Mouse (Mus musculus) MEL (cell line): ENCODE results near the gene Gm20388. TPM values are rescaled to one million over a fixed set of nuclear protein-coding genes. Genes with fewer than 3 reads are reported as not detected.
A peak's percentile ranks its signal among the peaks of the same experiment; 100 is the strongest.

Experiments
- DNase-seq: peaks from one replicate; pipeline ENCODE4 v3.0.0; 2011; ENCODE audit warnings: low read depth, low spot score
- H3K27ac ChIP-seq: 2 replicates; pipeline ENCODE4 v1.5.1; 2012; ENCODE audit warnings: low read depth, mild to moderate bottlenecking, control low read depth, low read length, moderate library complexity; ENCODE audit not compliant: control insufficient read depth
- H3K27me3 ChIP-seq, 2 experiments: fragments of 150-350 bp in 1 of 2; sonication (generic) in 1 of 2; 2 replicates each; pipeline ENCODE4 v1.6.1; 2012; ENCODE audit warnings: low read length in 2 of 2, mild to moderate bottlenecking in 2 of 2, improper control_type of control experiment in 1 of 2, moderate library complexity in 1 of 2; ENCODE audit not compliant: insufficient read depth in 2 of 2, control insufficient read depth in 1 of 2
- H3K36me3 ChIP-seq, 2 experiments: 2 replicates each; pipeline ENCODE4 v1.6.1; 2012 to 2014; ENCODE audit warnings: low read length in 2 of 2, improper control_type of control experiment in 1 of 2, inconsistent platforms in 1 of 2, mild to moderate bottlenecking in 1 of 2; ENCODE audit not compliant: insufficient read depth in 2 of 2, control insufficient read depth in 1 of 2
- H3K4me1 ChIP-seq, 2 experiments: fragments of 150-350 bp in 1 of 2; sonication (generic) in 1 of 2; 2 replicates each; pipeline ENCODE4 v1.6.1; 2012; ENCODE audit warnings: low read length in 2 of 2, improper control_type of control experiment in 1 of 2, mild to moderate bottlenecking in 1 of 2; ENCODE audit not compliant: insufficient read depth in 2 of 2, control insufficient read depth in 1 of 2
- H3K4me3 ChIP-seq, 2 experiments: fragments of 150-350 bp in 1 of 2; sonication (generic) in 1 of 2; 2 replicates each; pipeline ENCODE4 v1.5.1; 2012; ENCODE audit warnings: low read depth in 2 of 2, low read length in 2 of 2, mild to moderate bottlenecking in 2 of 2, moderate library complexity in 2 of 2, control low read depth in 1 of 2, improper control_type of control experiment in 1 of 2; ENCODE audit not compliant: control insufficient read depth in 1 of 2, insufficient read depth in 1 of 2
- H3K79me2 ChIP-seq: 2 replicates; pipeline ENCODE4 v1.6.1; 2012; ENCODE audit warnings: mild to moderate bottlenecking, low read length, moderate library complexity; ENCODE audit not compliant: control insufficient read depth, poor library complexity, insufficient read depth
- H3K9ac ChIP-seq: 2 replicates; pipeline ENCODE4 v1.6.1; 2012; ENCODE audit warnings: low read depth, mild to moderate bottlenecking, control low read depth, low read length, moderate library complexity; ENCODE audit not compliant: control insufficient read depth, poor library complexity, severe bottlenecking
- H3K9me3 ChIP-seq: fragments of 150-350 bp; sonication (generic); replicated peaks from 2 replicates; pipeline ENCODE4 v1.6.1; 2012; ENCODE audit warnings: mild to moderate bottlenecking, low read length, improper control_type of control experiment, moderate library complexity; ENCODE audit not compliant: insufficient read depth
- BHLHE40 ChIP-seq: IDR thresholded peaks from 2 replicates; pipeline ENCODE4 v1.6.1; 2012; ENCODE audit warnings: low read depth, mild to moderate bottlenecking, inconsistent platforms, low read length, improper control_type of control experiment, borderline replicate concordance
- CHD1 ChIP-seq: IDR thresholded peaks from 2 replicates; pipeline ENCODE4 v1.6.1; 2012; ENCODE audit warnings: low read depth, mild to moderate bottlenecking, inconsistent platforms, low read length, improper control_type of control experiment
- CTCF ChIP-seq, 3 experiments: IDR thresholded peaks in 2 of 3; conservative IDR thresholded peaks in 1 of 3; 2 replicates each; pipeline ENCODE4 v1.5.1; 2011 to 2012; ENCODE audit warnings: low read length in 3 of 3, low read depth in 2 of 3, mild to moderate bottlenecking in 2 of 3, improper control_type of control experiment in 1 of 3, inconsistent platforms in 1 of 3, mixed read lengths in 1 of 3, moderate library complexity in 1 of 3; ENCODE audit not compliant: control insufficient read depth in 1 of 3, insufficient read depth in 1 of 3, poor library complexity in 1 of 3, severe bottlenecking in 1 of 3
- E2F4 ChIP-seq: IDR thresholded peaks from 2 replicates; pipeline ENCODE4 v1.6.1; 2011; ENCODE audit warnings: low read depth, low read length, improper control_type of control experiment, borderline replicate concordance
- ELF1 ChIP-seq: IDR thresholded peaks from 2 replicates; pipeline ENCODE4 v1.6.1; 2014; ENCODE audit warnings: low read depth, mild to moderate bottlenecking, inconsistent platforms, low read length, improper control_type of control experiment, moderate library complexity
- EP300 ChIP-seq, 2 experiments: IDR thresholded peaks; 2 replicates each; pipeline ENCODE4 v1.6.1; 2011; ENCODE audit warnings: improper control_type of control experiment in 2 of 2, low read length in 2 of 2, low read depth in 1 of 2, mild to moderate bottlenecking in 1 of 2
- ETS1 ChIP-seq: IDR thresholded peaks from 2 replicates; pipeline ENCODE4 v1.6.1; 2012; ENCODE audit warnings: low read depth, mild to moderate bottlenecking, inconsistent platforms, low read length, improper control_type of control experiment, moderate library complexity
- GABPA ChIP-seq: IDR thresholded peaks from 2 replicates; pipeline ENCODE4 v1.6.1; 2012; ENCODE audit warnings: low read depth, mild to moderate bottlenecking, inconsistent platforms, low read length, improper control_type of control experiment, moderate library complexity
- HCFC1 ChIP-seq: IDR thresholded peaks from 2 replicates; pipeline ENCODE4 v1.6.1; 2012; ENCODE audit warnings: low read depth, mild to moderate bottlenecking, inconsistent platforms, low read length, improper control_type of control experiment, moderate library complexity
- JUND ChIP-seq: IDR thresholded peaks from 2 replicates; pipeline ENCODE4 v1.6.1; 2011; ENCODE audit warnings: low read depth, mild to moderate bottlenecking, improper control_type of control experiment, low read length
- KAT2A ChIP-seq: conservative IDR thresholded peaks from 2 replicates; pipeline ENCODE4 v1.6.1; 2012; ENCODE audit warnings: low read depth, low read length, improper control_type of control experiment, inconsistent platforms
- MAX ChIP-seq: IDR thresholded peaks from 2 replicates; pipeline ENCODE4 v1.6.1; 2011; ENCODE audit warnings: low read length, improper control_type of control experiment
- MAZ ChIP-seq: IDR thresholded peaks from 2 replicates; pipeline ENCODE4 v1.6.1; 2012; ENCODE audit warnings: low read depth, mild to moderate bottlenecking, inconsistent platforms, low read length, improper control_type of control experiment
- MEF2A ChIP-seq: IDR thresholded peaks from 2 replicates; pipeline ENCODE4 v1.6.1; 2014; ENCODE audit warnings: low read depth, mild to moderate bottlenecking, inconsistent platforms, low read length, improper control_type of control experiment; ENCODE audit not compliant: poor library complexity, insufficient replicate concordance, severe bottlenecking; ENCODE audit errors: extremely low read depth
- MXI1 ChIP-seq: IDR thresholded peaks from 2 replicates; pipeline ENCODE4 v1.6.1; 2011; ENCODE audit warnings: mild to moderate bottlenecking, low read depth, low read length, improper control_type of control experiment
- MYB ChIP-seq: IDR thresholded peaks from 2 replicates; pipeline ENCODE4 v1.6.1; 2011; ENCODE audit warnings: mild to moderate bottlenecking, low read depth, low read length, improper control_type of control experiment
- MYC ChIP-seq: IDR thresholded peaks from 2 replicates; pipeline ENCODE4 v1.6.1; 2011; ENCODE audit warnings: low read depth, mild to moderate bottlenecking, low read length, improper control_type of control experiment, moderate library complexity
- NELFE ChIP-seq: IDR thresholded peaks from 2 replicates; pipeline ENCODE4 v1.6.1; 2011; ENCODE audit warnings: low read depth, low read length, improper control_type of control experiment
- NRF1 ChIP-seq: IDR thresholded peaks from 2 replicates; pipeline ENCODE4 v1.6.1; 2014; ENCODE audit warnings: low read depth, mild to moderate bottlenecking, inconsistent platforms, low read length, improper control_type of control experiment, moderate library complexity; ENCODE audit not compliant: poor library complexity, insufficient read depth, severe bottlenecking
- POLR2AphosphoS2 ChIP-seq: IDR thresholded peaks from 2 replicates; pipeline ENCODE4 v1.6.1; 2011; ENCODE audit warnings: low read length, improper control_type of control experiment
- POLR2AphosphoS5 ChIP-seq: IDR thresholded peaks from 2 replicates; pipeline ENCODE4 v1.6.1; 2012; ENCODE audit warnings: low read depth, borderline replicate concordance, mild to moderate bottlenecking, inconsistent platforms, low read length, moderate library complexity, mixed read lengths
- RAD21 ChIP-seq: IDR thresholded peaks from 2 replicates; pipeline ENCODE4 v1.6.1; 2011; ENCODE audit warnings: mild to moderate bottlenecking, low read depth, low read length, improper control_type of control experiment
- RCOR1 ChIP-seq: IDR thresholded peaks from 2 replicates; pipeline ENCODE4 v1.6.1; 2012; ENCODE audit warnings: low read depth, mild to moderate bottlenecking, inconsistent platforms, low read length, improper control_type of control experiment
- SIN3A ChIP-seq: IDR thresholded peaks from 2 replicates; pipeline ENCODE4 v1.6.1; 2012; ENCODE audit warnings: low read length, improper control_type of control experiment, inconsistent platforms
- SMC3 ChIP-seq: IDR thresholded peaks from 2 replicates; pipeline ENCODE4 v1.6.1; 2011; ENCODE audit warnings: low read depth, low read length, improper control_type of control experiment
- TAL1 ChIP-seq: IDR thresholded peaks from 2 replicates; pipeline ENCODE4 v1.6.1; 2012; ENCODE audit warnings: mild to moderate bottlenecking, inconsistent platforms, low read length, moderate library complexity, mixed read lengths
- TBP ChIP-seq: IDR thresholded peaks from 2 replicates; pipeline ENCODE4 v1.8.0; 2011; ENCODE audit warnings: low read depth, low read length, improper control_type of control experiment
- TCF12 ChIP-seq: IDR thresholded peaks from 2 replicates; pipeline ENCODE4 v1.6.1; 2014; ENCODE audit warnings: low read depth, mild to moderate bottlenecking, inconsistent platforms, low read length, improper control_type of control experiment, moderate library complexity
- UBTF ChIP-seq: IDR thresholded peaks from 2 replicates; pipeline ENCODE4 v1.6.1; 2012; ENCODE audit warnings: low read depth, mild to moderate bottlenecking, inconsistent platforms, low read length, improper control_type of control experiment, moderate library complexity, borderline replicate concordance; ENCODE audit not compliant: insufficient read depth
- USF2 ChIP-seq, 2 experiments: IDR thresholded peaks; 2 replicates each; pipeline ENCODE4 v1.6.1; 2011 to 2012; ENCODE audit warnings: improper control_type of control experiment in 2 of 2, low read length in 2 of 2, borderline replicate concordance in 1 of 2, inconsistent platforms in 1 of 2, low read depth in 1 of 2, mild to moderate bottlenecking in 1 of 2; ENCODE audit not compliant: insufficient read depth in 1 of 2
- ZC3H11A ChIP-seq: IDR thresholded peaks from 2 replicates; pipeline ENCODE4 v1.6.1; 2012; ENCODE audit warnings: low read depth, mild to moderate bottlenecking, inconsistent platforms, low read length, improper control_type of control experiment
- ZKSCAN1 ChIP-seq: IDR thresholded peaks from 2 replicates; pipeline ENCODE4 v1.6.1; 2012; ENCODE audit warnings: low read depth, mild to moderate bottlenecking, inconsistent platforms, low read length, improper control_type of control experiment, moderate library complexity
- ZMIZ1 ChIP-seq: IDR thresholded peaks from 2 replicates; pipeline ENCODE4 v1.6.1; 2012; ENCODE audit warnings: low read depth, mild to moderate bottlenecking, inconsistent platforms, low read length, improper control_type of control experiment, moderate library complexity
- ZNF384 ChIP-seq: IDR thresholded peaks from 2 replicates; pipeline ENCODE4 v1.6.1; 2012; ENCODE audit warnings: low read depth, mild to moderate bottlenecking, inconsistent platforms, low read length, improper control_type of control experiment
- polyA plus RNA-seq, 2 experiments: library from polyadenylated mRNA; stranded (reverse) in 1 of 2; unstranded in 1 of 2; fragments of >175 nt in 1 of 2; fragments of >200 nt in 1 of 2; gene quantifications; 2 replicates each; pipeline versions ENCODE4 v1.2.1 to v1.2.4; 2012; ENCODE audit warnings: low replicate concordance in 2 of 2, low read depth in 1 of 2; ENCODE audit not compliant: insufficient read length in 2 of 2, insufficient read depth in 1 of 2, missing spikeins in 1 of 2
- total RNA-seq: library from RNA; depleted of rRNA; stranded (reverse); fragments of 300-350 nt; gene quantifications from 2 replicates; pipeline ENCODE4 v1.2.3, GENCODE M21; 2012

Gm20388 gene
- total and polyA plus RNA-seq, 3 experiments, result 11.1 to 17.8 TPM; not detected in 1

GRCm38 (mm10) chr8:122343758-122344157, 2433.1 kb downstream of the Gm20388 start:
- Histone ChIP-seq H3K27me3 (no peaks in the 10 kb centered on the region), H3K4me3 (peak overlapping the region; percentile 50 to 72), H3K4me1 (peaks cover 5 to 59% of the 10 kb centered on the region in 2 experiments), H3K79me2 (no peaks in the 10 kb centered on the region; the same call in 1 of the 2 replicates), H3K9me3 (no peaks in the 10 kb centered on the region), H3K36me3 (peaks cover 0 to 16% of the 10 kb centered on the region in 2 experiments; a peak in 2 of 4 replicates), H3K9ac (peak overlapping the region; percentile 59), H3K27ac (peak overlapping the region; percentile 74)
- peak; percentile 31; the same call in 1 of the 2 replicates for TF ChIP-seq NELFE
- TF ChIP-seq RCOR1, result no peak
- no peak for TF ChIP-seq UBTF
- no peak for TF ChIP-seq NRF1
- no peak for TF ChIP-seq MAZ
- no peak for TF ChIP-seq POLR2AphosphoS2
- TF ChIP-seq MAX, result no peak
- no peak for TF ChIP-seq MXI1
- TF ChIP-seq POLR2AphosphoS5, result no peak
- no peak for TF ChIP-seq MEF2A
- no peak for TF ChIP-seq ZC3H11A
- TF ChIP-seq GABPA, result no peak
- no peak for TF ChIP-seq USF2 (IDR thresholded peaks at IDR 0.05; ENCODE audit: borderline replicate concordance in 1 of 2, insufficient read depth in 1 of 2, low read depth in 1 of 2, low read length in 2 of 2)
- TF ChIP-seq MYC, result no peak
- TF ChIP-seq TCF12, result 0 out of 2 replicates have a peak, but pooled peaks have one; percentile 19
- no peak for TF ChIP-seq CTCF (IDR thresholded peaks at IDR 0.05 in 2 of 3, conservative IDR thresholded peaks at IDR 0.05 in 1 of 3; ENCODE audit: control insufficient read depth in 1 of 3, insufficient read depth in 1 of 3, low read depth in 2 of 3, low read length in 3 of 3, poor library complexity in 1 of 3, severe bottlenecking in 1 of 3)
- TF ChIP-seq ELF1, result peak; percentile 42; the same call in 1 of the 2 replicates
- peak; percentile 29; the same call in 1 of the 2 replicates for TF ChIP-seq SIN3A
- no peak for TF ChIP-seq E2F4
- no peak for TF ChIP-seq ETS1
- no peak for TF ChIP-seq JUND
- no peak for TF ChIP-seq CHD1
- TF ChIP-seq ZMIZ1, result no peak
- TF ChIP-seq TAL1, result no peak
- 0 out of 2 replicates have a peak, but pooled peaks have one; percentile 23 for TF ChIP-seq HCFC1
- TF ChIP-seq SMC3, result no peak
- TF ChIP-seq RAD21, result no peak; the same call in 1 of the 2 replicates
- no peak for TF ChIP-seq KAT2A
- no peak for TF ChIP-seq ZKSCAN1
- TF ChIP-seq BHLHE40, result no peak
- TF ChIP-seq EP300 (IDR thresholded peaks at IDR 0.05; ENCODE audit: low read depth in 1 of 2, low read length in 2 of 2), result 0 out of 4 replicates have a peak, but pooled peaks of 1 of the 2 experiments have one; percentile 13
- TF ChIP-seq MYB, result no peak
- TF ChIP-seq ZNF384, result no peak
- peak; percentile 38; the same call in 1 of the 2 replicates for TF ChIP-seq TBP
- DNase-seq, result peak; percentile 64
